Mouse (Mus musculus) heart, postnatal 25 days (tissue): ENCODE measurements at regions not wholly inside any gene's neighbourhood (a gene's known extent, or its start where the extent isn't known, plus 50 kb on each side); places are given as distances from the start of the nearest gene placed in this dataset.
"Not testable (repeated sequence)": the region's sequence is repeated elsewhere in the genome, so short reads cannot be mapped to it uniquely, and the experiment has no call there.

Experiments
- DNase-seq: peaks from one replicate; pipeline ENCODE4 v3.0.0; 2022; ENCODE audit warnings: low spot score
- intact Hi-C: fragments of 180-260 bp; cut with DNase I; formaldehyde crosslinking; loops from one replicate; pipeline ENCODE4 v1.15.1; 2025

DNA sequence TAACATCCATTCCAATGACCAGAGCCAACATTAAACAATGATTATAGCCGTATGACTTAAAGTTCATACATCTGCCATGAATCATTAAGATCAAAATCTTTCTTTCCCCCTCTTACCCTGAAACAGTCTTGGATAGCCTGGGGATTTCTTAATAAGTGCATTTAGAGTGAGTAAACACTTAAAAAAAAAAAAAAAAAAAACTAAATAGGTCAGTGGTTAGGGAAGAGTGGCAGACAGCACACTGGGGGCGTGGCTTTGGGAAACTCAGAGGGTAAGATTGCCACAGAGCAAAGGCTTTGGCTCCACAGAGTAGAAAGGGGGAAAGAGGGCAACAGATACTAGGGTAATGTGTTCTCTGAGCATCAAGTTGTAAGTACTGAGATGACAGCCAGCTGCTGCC lies 382.3 kb downstream of the 1190002N15Rik start:
- intact Hi-C loops = no loop called here

GRCm38 (mm10) chr9:94148474-94148873 lies 389.4 kb downstream of the 1190002N15Rik start:
- DNase-seq = no peak
- intact Hi-C loops = no loop called here

More for the DNA sequence above, 382.3 kb downstream of the 1190002N15Rik start:
- DNase-seq = no peak

GRCm38 (mm10) chr9:94146787-94147186 lies 391.1 kb downstream of the 1190002N15Rik start:
- intact Hi-C loops = no loop called here
- no peak for DNase-seq

DNA sequence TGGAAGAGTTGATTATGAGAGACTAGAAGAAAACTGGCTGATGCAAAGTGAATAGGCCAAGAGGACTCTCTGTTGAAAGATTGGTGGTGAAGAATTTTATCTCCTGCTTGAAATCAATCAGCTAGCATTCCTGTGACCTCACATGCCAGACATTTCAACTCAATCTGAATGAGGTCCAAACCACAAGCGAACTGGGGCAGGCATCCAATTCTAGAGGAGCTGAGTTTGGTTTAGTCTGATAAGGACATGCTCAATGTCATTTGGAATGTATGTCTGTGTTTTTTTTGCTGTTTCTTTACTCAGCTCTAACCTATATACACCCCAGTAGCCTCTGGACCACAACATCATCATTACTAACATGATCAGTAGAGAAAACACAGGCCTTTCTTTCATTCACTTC lies 401.4 kb downstream of the 1190002N15Rik start:
- no peak for DNase-seq
- intact Hi-C loops = no loop called here

DNA sequence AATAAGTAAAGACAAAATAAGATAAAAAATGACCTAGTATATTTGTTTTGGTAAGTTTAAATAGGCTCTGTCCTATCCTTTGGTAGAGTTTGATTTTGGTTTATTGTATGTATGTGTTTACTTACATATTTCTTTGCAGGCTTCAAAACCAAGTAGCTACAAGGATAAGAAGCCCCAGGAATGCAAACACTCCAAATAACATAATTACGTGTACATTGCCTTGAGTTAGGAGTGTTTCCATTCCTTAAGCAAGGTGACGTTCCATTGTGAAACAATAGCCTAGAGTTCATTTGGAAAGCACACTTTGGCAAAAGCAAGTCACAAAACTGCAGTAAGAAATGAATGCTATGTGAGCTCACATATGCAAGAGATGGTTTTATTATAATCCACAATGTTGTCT lies 404.2 kb downstream of the 1190002N15Rik start:
- DNase-seq = no peak
- intact Hi-C loops = no loop called here

GRCm38 (mm10) chr9:94131367-94131766 lies 406.5 kb downstream of the 1190002N15Rik start:
- DNase-seq = no peak
- intact Hi-C loops = no loop called here

GRCm38 (mm10) chr9:94116961-94117360 lies 420.9 kb downstream of the 1190002N15Rik start:
- intact Hi-C loops = no loop called here
- DNase-seq = no peak

GRCm38 (mm10) chr9:94107701-94108100 lies 430.2 kb downstream of the 1190002N15Rik start:
- intact Hi-C loops, DNase-seq: not testable (repeated sequence)

GRCm38 (mm10) chr9:94104669-94105068 lies 433.2 kb downstream of the 1190002N15Rik start:
- DNase-seq = no peak
- intact Hi-C loops = no loop called here

DNA sequence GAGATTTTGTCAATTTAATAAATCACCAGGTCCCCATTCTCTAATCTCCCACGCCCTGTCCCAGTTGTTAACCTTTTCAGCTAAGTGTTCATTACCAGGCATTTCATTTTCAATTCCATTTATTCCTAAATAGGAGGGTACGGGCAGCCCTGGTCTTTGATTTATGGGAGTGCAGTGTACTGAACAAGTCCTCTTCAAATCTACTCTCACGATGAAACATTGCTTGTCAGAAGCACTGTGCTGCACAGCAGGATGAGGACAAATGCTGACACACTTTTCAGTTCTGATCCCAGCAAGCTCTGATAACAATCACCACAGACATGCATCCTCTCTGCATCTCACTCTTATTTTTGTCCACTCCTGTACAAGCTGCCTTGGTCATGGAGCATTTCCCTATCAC lies 435.9 kb downstream of the 1190002N15Rik start:
- DNase-seq = no peak
- intact Hi-C loops = no loop called here

DNA sequence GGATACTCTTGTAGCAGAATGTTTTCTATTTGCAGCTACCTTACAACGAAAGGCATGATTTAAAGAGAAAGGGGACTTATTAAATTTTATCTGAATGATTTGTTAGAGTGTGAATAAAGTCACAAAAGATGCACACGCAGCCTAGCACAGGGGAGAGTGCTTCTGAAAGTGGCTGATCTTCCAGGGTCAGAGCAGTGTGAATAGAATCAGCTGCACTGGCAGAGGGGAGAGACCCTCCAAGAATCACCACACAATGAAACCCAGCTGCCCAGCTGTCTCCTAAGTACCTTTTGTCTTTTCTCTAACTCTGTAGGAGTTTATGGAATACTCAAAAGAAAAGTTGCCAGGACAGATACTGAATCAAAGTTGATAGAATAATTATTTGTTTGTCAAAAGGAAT lies 443.1 kb downstream of the 1190002N15Rik start:
- DNase-seq = no peak
- intact Hi-C loops = no loop called here

- DNase-seq = no peak
- intact Hi-C loops = no loop called here
Observed at GRCm38 (mm10) chr9:94091658-94092225, 446.1 kb downstream of the 1190002N15Rik start.

- no peak for DNase-seq
- intact Hi-C loops = no loop called here
Observed at GRCm38 (mm10) chr9:94089759-94090158, 448.1 kb downstream of the 1190002N15Rik start.

GRCm38 (mm10) chr9:94083629-94084411 lies 454.1 kb downstream of the 1190002N15Rik start:
- intact Hi-C loops = no loop called here
- no peak for DNase-seq

DNA sequence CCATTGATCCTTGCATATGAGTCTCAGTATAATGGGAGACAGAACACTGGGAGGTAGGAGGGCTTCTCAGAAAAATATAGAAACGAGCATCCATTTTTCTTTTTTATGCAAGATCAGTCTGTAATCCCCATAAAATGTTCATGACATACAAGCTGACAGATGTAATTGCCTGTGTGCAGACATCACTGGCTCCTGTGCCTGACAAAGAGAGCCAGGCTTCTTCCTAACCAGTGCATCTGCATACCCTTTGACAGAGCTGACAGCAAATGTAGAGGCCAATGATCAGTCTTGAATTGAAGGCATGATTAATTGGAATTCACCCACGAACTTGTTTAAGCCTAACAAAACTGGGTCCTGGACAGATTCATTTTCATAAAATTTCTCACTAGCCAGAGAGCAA lies 463.0 kb downstream of the 1190002N15Rik start:
- no peak for DNase-seq
- intact Hi-C loops = no loop called here

DNA sequence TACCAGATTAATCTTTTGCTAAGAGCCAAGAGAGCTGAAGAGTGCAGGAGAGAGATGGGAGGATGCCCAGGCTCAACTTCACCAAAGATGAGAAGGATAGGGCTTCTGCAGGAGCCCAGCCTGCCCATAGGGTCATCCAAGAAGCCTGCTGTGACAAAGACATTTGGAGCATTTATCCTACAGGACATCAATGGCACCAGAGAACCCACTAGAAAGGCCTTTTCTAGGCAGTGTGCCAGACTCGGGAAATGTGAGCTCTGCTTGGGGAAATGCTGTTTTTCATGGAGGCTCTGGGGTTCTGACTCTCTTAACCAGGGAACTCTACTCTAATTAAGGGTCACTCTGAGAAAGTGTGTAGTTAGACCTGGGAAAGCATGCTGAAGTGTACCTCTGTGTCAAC lies 470.8 kb downstream of the 1190002N15Rik start:
- DNase-seq = no peak
- intact Hi-C loops = no loop called here

DNA sequence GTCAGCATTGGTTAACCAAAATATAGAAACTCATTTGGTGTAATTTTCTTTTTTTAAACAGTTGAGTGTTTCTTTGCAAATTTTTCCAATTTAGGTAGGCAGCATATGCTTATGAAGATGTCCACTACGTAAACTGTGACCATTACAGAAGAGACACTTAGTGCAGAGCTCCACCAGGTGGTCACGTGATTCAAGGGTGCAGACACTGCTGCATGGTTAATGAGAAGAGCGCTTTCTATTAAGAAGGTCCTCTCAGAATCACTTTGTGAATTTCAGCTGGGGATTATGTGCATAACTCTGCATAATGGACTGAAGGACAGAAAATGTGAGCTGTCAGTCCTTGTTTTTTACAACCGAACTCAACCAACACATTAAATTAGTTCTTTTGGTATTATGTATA lies 484.7 kb downstream of the 1190002N15Rik start:
- intact Hi-C loops = no loop called here
- DNase-seq = no peak

- intact Hi-C loops = no loop called here
- DNase-seq = no peak
Observed at GRCm38 (mm10) chr9:94047845-94048244, 490.0 kb downstream of the 1190002N15Rik start.

DNA sequence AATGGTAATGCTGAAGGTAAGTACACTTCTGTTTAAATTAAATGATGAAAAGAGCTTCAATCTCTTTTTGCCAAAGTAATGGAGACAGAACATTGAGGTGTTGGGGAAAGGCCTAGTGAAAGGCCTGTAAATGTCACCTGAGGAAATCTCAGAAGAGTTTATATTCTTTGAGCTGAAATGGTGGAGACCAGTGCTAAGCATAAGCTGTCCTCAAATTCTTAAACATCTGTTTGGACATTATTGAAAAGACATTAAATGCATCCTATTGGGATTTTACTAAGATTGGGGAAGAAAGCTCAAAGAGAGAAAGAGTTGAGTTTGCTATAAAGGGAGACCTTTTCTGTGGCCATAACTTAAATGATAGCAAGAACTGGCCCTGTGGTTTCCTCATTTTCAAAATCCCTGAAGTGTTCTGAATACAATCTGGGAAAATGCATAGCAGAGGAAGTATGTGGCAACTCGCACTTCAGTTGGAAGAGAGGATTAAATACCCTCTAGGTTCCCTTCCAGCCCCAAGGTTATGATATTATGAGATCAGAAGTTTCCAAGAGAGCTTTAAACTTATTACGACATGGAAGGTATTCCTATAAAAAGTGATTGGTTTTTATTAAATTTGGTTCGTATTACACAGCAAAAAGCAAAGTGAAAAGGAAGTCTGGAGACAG lies 492.3 kb downstream of the 1190002N15Rik start:
- intact Hi-C loops = no loop called here

GRCm38 (mm10) chr9:94023761-94024160 lies 514.1 kb downstream of the 1190002N15Rik start:
- intact Hi-C loops = no loop called here
- no peak for DNase-seq

More for the DNA sequence above, 492.3 kb downstream of the 1190002N15Rik start:
- no peak for DNase-seq

DNA sequence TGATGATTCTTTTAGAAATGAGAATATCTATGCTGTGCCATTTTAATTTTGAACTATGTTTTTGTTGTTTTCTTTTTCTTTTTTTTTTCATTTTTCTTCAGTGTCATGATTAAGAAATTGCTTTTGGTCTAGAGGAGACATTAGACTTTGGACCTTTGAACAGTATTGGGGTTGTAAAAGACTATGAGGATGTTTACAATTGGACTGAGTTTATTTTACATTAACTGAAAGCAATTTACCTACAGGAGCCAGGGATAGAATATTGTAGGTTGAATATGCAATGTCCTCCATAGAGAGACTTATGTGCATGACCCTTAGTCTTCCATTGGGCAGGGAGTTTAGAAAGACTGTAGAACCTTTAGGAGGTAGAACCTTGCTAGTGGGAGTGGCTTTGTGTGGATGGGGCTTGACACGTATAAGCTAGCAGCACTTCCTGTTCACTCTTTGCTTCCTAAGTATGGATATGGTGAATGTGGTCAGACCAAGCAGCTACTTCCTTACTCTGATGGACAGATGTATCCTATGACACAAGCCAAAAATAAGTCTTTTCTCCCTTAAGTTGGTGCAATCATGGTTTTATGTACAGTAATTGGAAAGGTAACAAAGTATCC lies 516.5 kb downstream of the 1190002N15Rik start:
- no peak for DNase-seq
- intact Hi-C loops = no loop called here
